Mouse (Mus musculus): Measurements from ENCODE around the gene Zdhhc15. TPM values are rescaled to one million over a fixed set of nuclear protein-coding genes. Genes with fewer than 3 reads are reported as not detected.

Zdhhc15 gene
- polyA plus RNA-seq, 1 experiment, result 0.15 TPM

GRCm38 (mm10) chrX:104573946-104574345 lies 96.9 kb downstream of the Zdhhc15 start:
- no peak for TF ChIP-seq POLR2A (IDR thresholded peaks at IDR 0.05; ENCODE audit: control insufficient read depth, low read depth, low read length)
- no peak for TF ChIP-seq CTCF (IDR thresholded peaks at IDR 0.05; ENCODE audit: control insufficient read depth, insufficient read depth, insufficient replicate concordance, low read depth, low read length)
- Histone ChIP-seq H3K36me3 (ENCODE audit: control insufficient read depth, insufficient read depth, low read length) (no peaks in the 10 kb centered on the region), H3K27me3 (ENCODE audit: control insufficient read depth, insufficient read depth, low read length) (no peaks in the 10 kb centered on the region), H3K4me1 (ENCODE audit: control insufficient read depth, insufficient read depth, low read length) (no peaks in the 10 kb centered on the region), H3K27ac (ENCODE audit: control insufficient read depth, insufficient read depth, low read depth, low read length) (no peak overlapping the region), H3K4me3 (ENCODE audit: control insufficient read depth, low read depth, low read length) (no peak overlapping the region)

GRCm38 (mm10) chrX:104567497-104567896 lies 103.4 kb downstream of the Zdhhc15 start:
- TF ChIP-seq CTCF (IDR thresholded peaks at IDR 0.05; ENCODE audit: control insufficient read depth, insufficient read depth, insufficient replicate concordance, low read depth, low read length) (no peak), POLR2A (IDR thresholded peaks at IDR 0.05; ENCODE audit: control insufficient read depth, low read depth, low read length) (no peak)

GRCm38 (mm10) chrX:104545283-104545682 lies 125.6 kb downstream of the Zdhhc15 start:
- no peaks in the 10 kb centered on the region for H3K4me1 ChIP-seq (ENCODE audit: control insufficient read depth, insufficient read depth, low read length)
- no peaks in the 10 kb centered on the region for H3K36me3 ChIP-seq (ENCODE audit: control insufficient read depth, insufficient read depth, low read length)
- H3K27me3 ChIP-seq (ENCODE audit: control insufficient read depth, insufficient read depth, low read length), result no peaks in the 10 kb centered on the region
- TF ChIP-seq POLR2A (IDR thresholded peaks at IDR 0.05; ENCODE audit: control insufficient read depth, low read depth, low read length), result no peak
- no peak overlapping the region for H3K4me3 ChIP-seq (ENCODE audit: control insufficient read depth, low read depth, low read length)
- no peak overlapping the region for H3K27ac ChIP-seq (ENCODE audit: control insufficient read depth, insufficient read depth, low read depth, low read length)

More at GRCm38 (mm10) chrX:104567497-104567896, 103.4 kb downstream of the Zdhhc15 start:
- H3K4me3 ChIP-seq (ENCODE audit: control insufficient read depth, low read depth, low read length), result no peak overlapping the region
- no peaks in the 10 kb centered on the region for H3K27me3 ChIP-seq (ENCODE audit: control insufficient read depth, insufficient read depth, low read length)
- H3K4me1 ChIP-seq (ENCODE audit: control insufficient read depth, insufficient read depth, low read length), result no peaks in the 10 kb centered on the region
- no peak overlapping the region for H3K27ac ChIP-seq (ENCODE audit: control insufficient read depth, insufficient read depth, low read depth, low read length)
- H3K36me3 ChIP-seq (ENCODE audit: control insufficient read depth, insufficient read depth, low read length), result no peaks in the 10 kb centered on the region

GRCm38 (mm10) chrX:104543919-104544595 lies 126.8 kb downstream of the Zdhhc15 start:
- Histone ChIP-seq H3K36me3 (ENCODE audit: control insufficient read depth, insufficient read depth, low read length) (no peaks in the 10 kb centered on the region), H3K27me3 (ENCODE audit: control insufficient read depth, insufficient read depth, low read length) (no peaks in the 10 kb centered on the region), H3K4me3 (ENCODE audit: control insufficient read depth, low read depth, low read length) (no peak overlapping the region), H3K27ac (ENCODE audit: control insufficient read depth, insufficient read depth, low read depth, low read length) (no peak overlapping the region), H3K4me1 (ENCODE audit: control insufficient read depth, insufficient read depth, low read length) (no peaks in the 10 kb centered on the region)
- TF ChIP-seq CTCF (IDR thresholded peaks at IDR 0.05; ENCODE audit: control insufficient read depth, insufficient read depth, insufficient replicate concordance, low read depth, low read length) (no peak), POLR2A (IDR thresholded peaks at IDR 0.05; ENCODE audit: control insufficient read depth, low read depth, low read length) (no peak)

GRCm38 (mm10) chrX:104542635-104543034 lies 128.2 kb downstream of the Zdhhc15 start:
- Histone ChIP-seq H3K4me1 (ENCODE audit: control insufficient read depth, insufficient read depth, low read length) (no peaks in the 10 kb centered on the region), H3K27ac (ENCODE audit: control insufficient read depth, insufficient read depth, low read depth, low read length) (no peak overlapping the region), H3K27me3 (ENCODE audit: control insufficient read depth, insufficient read depth, low read length) (no peaks in the 10 kb centered on the region), H3K36me3 (ENCODE audit: control insufficient read depth, insufficient read depth, low read length) (no peaks in the 10 kb centered on the region), H3K4me3 (ENCODE audit: control insufficient read depth, low read depth, low read length) (no peak overlapping the region)
- TF ChIP-seq POLR2A (IDR thresholded peaks at IDR 0.05; ENCODE audit: control insufficient read depth, low read depth, low read length), result no peak
- TF ChIP-seq CTCF (IDR thresholded peaks at IDR 0.05; ENCODE audit: control insufficient read depth, insufficient read depth, insufficient replicate concordance, low read depth, low read length), result no peak

- no peaks in the 10 kb centered on the region for H3K36me3 ChIP-seq (ENCODE audit: control insufficient read depth, insufficient read depth, low read length)
- no peak overlapping the region for H3K4me3 ChIP-seq (ENCODE audit: control insufficient read depth, low read depth, low read length)
- H3K27ac ChIP-seq (ENCODE audit: control insufficient read depth, insufficient read depth, low read depth, low read length), result no peak overlapping the region
- TF ChIP-seq POLR2A (IDR thresholded peaks at IDR 0.05; ENCODE audit: control insufficient read depth, low read depth, low read length), result no peak
- TF ChIP-seq CTCF (IDR thresholded peaks at IDR 0.05; ENCODE audit: control insufficient read depth, insufficient read depth, insufficient replicate concordance, low read depth, low read length), result no peak
- H3K4me1 ChIP-seq (ENCODE audit: control insufficient read depth, insufficient read depth, low read length), result no peaks in the 10 kb centered on the region
- no peaks in the 10 kb centered on the region for H3K27me3 ChIP-seq (ENCODE audit: control insufficient read depth, insufficient read depth, low read length)
Measured at GRCm38 (mm10) chrX:104501765-104502164, 169.1 kb downstream of the Zdhhc15 start.

GRCm38 (mm10) chrX:104489626-104490355 lies 181.1 kb downstream of the Zdhhc15 start:
- no peak for TF ChIP-seq POLR2A (IDR thresholded peaks at IDR 0.05; ENCODE audit: control insufficient read depth, low read depth, low read length)
- no peak for TF ChIP-seq CTCF (IDR thresholded peaks at IDR 0.05; ENCODE audit: control insufficient read depth, insufficient read depth, insufficient replicate concordance, low read depth, low read length)
- Histone ChIP-seq H3K27ac (ENCODE audit: control insufficient read depth, insufficient read depth, low read depth, low read length) (no peak overlapping the region), H3K4me3 (ENCODE audit: control insufficient read depth, low read depth, low read length) (no peak overlapping the region), H3K27me3 (ENCODE audit: control insufficient read depth, insufficient read depth, low read length) (no peaks in the 10 kb centered on the region), H3K4me1 (ENCODE audit: control insufficient read depth, insufficient read depth, low read length) (no peaks in the 10 kb centered on the region), H3K36me3 (ENCODE audit: control insufficient read depth, insufficient read depth, low read length) (no peaks in the 10 kb centered on the region)

Measured in testis, adult 2 months (tissue).